ENCODE assay signal across 8 mouse cellular contexts in the genomic region with DNA sequence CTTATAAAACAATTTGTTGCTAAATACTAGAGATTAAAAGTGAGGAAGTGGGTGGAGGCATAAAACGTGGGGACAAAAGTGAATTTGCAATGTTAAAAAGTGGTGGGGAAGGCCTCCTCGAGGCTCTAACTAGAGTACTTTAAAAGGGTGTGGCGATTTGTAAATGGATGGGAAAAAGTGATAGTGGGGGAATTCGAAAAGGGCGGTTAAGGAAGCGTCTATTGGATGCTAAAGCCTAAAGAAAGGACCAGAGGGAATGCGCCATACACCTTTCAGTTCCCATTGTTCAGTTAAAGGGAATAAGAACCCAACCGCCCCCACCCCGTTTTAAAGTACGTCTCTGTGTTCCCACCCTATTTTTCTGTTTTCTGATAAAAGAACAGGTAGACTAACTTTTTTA. TPM values are rescaled to one million over a fixed set of nuclear protein-coding genes. Genes with fewer than 3 reads are reported as not detected.
DNase-seq lines count a peak whose midpoint lies in the region; ATAC-seq and TF ChIP-seq lines count a peak whose summit lies in the region.

No protein-coding gene starts in this region.

- peaks cover 5% of the 10 kb centered on the region; the same call in 1 of the 2 replicates for H3K79me2 ChIP-seq in liver, adult 2 months (ENCODE audit: control insufficient read depth, insufficient read depth, low read length)

- TF ChIP-seq POLR2A in liver, adult 2 months (IDR thresholded peaks at IDR 0.05; ENCODE audit: extremely low read depth, insufficient read depth, low read length) = no peak

- WGBS in liver, adult 2 months = 80% methylated on average over 10 of the region's 10 CpGs
- 75% methylated on average over 10 of the region's 10 CpGs for WGBS in embryonic facial prominence, embryonic 13.5 days
- 73% methylated on average over 10 of the region's 10 CpGs for WGBS in hindbrain, postnatal 0 days
- WGBS in midbrain, postnatal 0 days = 78% methylated on average over 10 of the region's 10 CpGs

- H3K4me1 ChIP-seq in liver, adult 2 months (ENCODE audit: control insufficient read depth, insufficient read depth, low read length) = peaks cover 3% of the 10 kb centered on the region; the same call in 1 of the 2 replicates
- no peaks in the 10 kb centered on the region for H3K4me1 ChIP-seq in embryonic facial prominence, embryonic 13.5 days
- no peaks in the 10 kb centered on the region for H3K4me1 ChIP-seq in hindbrain, postnatal 0 days (ENCODE audit: insufficient read depth, low read length)
- H3K4me1 ChIP-seq in midbrain, postnatal 0 days (ENCODE audit: insufficient read depth, low read length) = no peaks in the 10 kb centered on the region

- no peak for ATAC-seq in embryonic facial prominence, embryonic 13.5 days (ENCODE audit: insufficient number of reproducible peaks, insufficient read depth, low FRiP score, low TSS enrichment, low read depth)
- ATAC-seq in hindbrain, postnatal 0 days = no peak
- ATAC-seq in midbrain, postnatal 0 days (ENCODE audit: low FRiP score) = no peak
- no peak for ATAC-seq in frontal cortex, adult (ENCODE audit: low TSS enrichment)

- H3K4me2 ChIP-seq in embryonic facial prominence, embryonic 13.5 days = peak overlapping the region; percentile 46
- H3K4me2 ChIP-seq in hindbrain, postnatal 0 days (ENCODE audit: low read depth, low read length) = peak overlapping the region; percentile 53
- H3K4me2 ChIP-seq in midbrain, postnatal 0 days (ENCODE audit: low read depth, low read length, poor library complexity, severe bottlenecking) = peak overlapping the region; percentile 34

- no peak overlapping the region for H3K9ac ChIP-seq in liver, adult 2 months (ENCODE audit: low read depth, low read length)
- no peak overlapping the region for H3K9ac ChIP-seq in embryonic facial prominence, embryonic 13.5 days
- no peak overlapping the region for H3K9ac ChIP-seq in hindbrain, postnatal 0 days (replicated peaks; ENCODE audit: low read length)
- no peak overlapping the region for H3K9ac ChIP-seq in midbrain, postnatal 0 days (replicated peaks; ENCODE audit: low read length, poor library complexity, severe bottlenecking)

- H3K9me3 ChIP-seq in embryonic facial prominence, embryonic 13.5 days = no peaks in the 10 kb centered on the region
- H3K9me3 ChIP-seq in hindbrain, postnatal 0 days (ENCODE audit: low read length) = no peaks in the 10 kb centered on the region
- no peaks in the 10 kb centered on the region for H3K9me3 ChIP-seq in midbrain, postnatal 0 days (ENCODE audit: low read length)

- no peaks in the 10 kb centered on the region for H3K27me3 ChIP-seq in liver, adult 2 months (ENCODE audit: control insufficient read depth, insufficient read depth, low read length)
- H3K27me3 ChIP-seq in embryonic facial prominence, embryonic 13.5 days = peaks cover 24% of the 10 kb centered on the region
- no peaks in the 10 kb centered on the region for H3K27me3 ChIP-seq in hindbrain, postnatal 0 days (ENCODE audit: insufficient read depth, low read length)
- H3K27me3 ChIP-seq in midbrain, postnatal 0 days (ENCODE audit: insufficient read depth, low read length) = peaks cover 5% of the 10 kb centered on the region; the same call in 1 of the 2 replicates

- H3K36me3 ChIP-seq in liver, adult 2 months (ENCODE audit: control insufficient read depth, insufficient read depth, low read length) = peaks cover 3% of the 10 kb centered on the region; the same call in 1 of the 2 replicates
- no peaks in the 10 kb centered on the region for H3K36me3 ChIP-seq in embryonic facial prominence, embryonic 13.5 days
- no peaks in the 10 kb centered on the region for H3K36me3 ChIP-seq in hindbrain, postnatal 0 days (ENCODE audit: insufficient read depth, low read length)
- H3K36me3 ChIP-seq in midbrain, postnatal 0 days (ENCODE audit: insufficient read depth, low read length) = no peaks in the 10 kb centered on the region

- no peak for TF ChIP-seq CTCF in liver, adult 2 months (IDR thresholded peaks at IDR 0.05; ENCODE audit: low read depth, low read length)
- TF ChIP-seq CTCF in hindbrain, postnatal 0 days (IDR thresholded peaks at IDR 0.05; ENCODE audit: low read depth) = no peak
- TF ChIP-seq CTCF in midbrain, postnatal 0 days (IDR thresholded peaks at IDR 0.05) = no peak

- peak overlapping the region; percentile 77; the same call in 1 of the 2 replicates for H3K27ac ChIP-seq in liver, adult 2 months (replicated peaks; ENCODE audit: insufficient read depth, low read depth, low read length)
- peak overlapping the region; percentile 86 for H3K27ac ChIP-seq in embryonic facial prominence, embryonic 13.5 days
- H3K27ac ChIP-seq in hindbrain, postnatal 0 days = peak overlapping the region; percentile 77; the same call in 1 of the 2 replicates
- peak overlapping the region; percentile 59 for H3K27ac ChIP-seq in midbrain, postnatal 0 days (ENCODE audit: low read depth, low read length)

- DNase-seq in liver, adult 2 months (ENCODE audit: extremely low read depth, low read depth, low spot score) = no peak
- DNase-seq in liver = no peak
- DNase-seq in hindbrain, postnatal 0 days (ENCODE audit: low spot score) = no peak
- DNase-seq in midbrain, postnatal 0 days (ENCODE audit: low spot score) = no peak
- DNase-seq in embryo, embryonic 11 days = no peak
- no peak for DNase-seq in spleen, adult 12 weeks (ENCODE audit: low spot score)

- peak overlapping the region; percentile 63; the same call in 1 of the 2 replicates for H3K4me3 ChIP-seq in liver, adult 2 months (ENCODE audit: insufficient read depth, low read depth, low read length)
- H3K4me3 ChIP-seq in embryonic facial prominence, embryonic 13.5 days = peak overlapping the region; percentile 65
- peak overlapping the region; percentile 70 for H3K4me3 ChIP-seq in hindbrain, postnatal 0 days (ENCODE audit: low read length)
- peak overlapping the region; percentile 63 for H3K4me3 ChIP-seq in midbrain, postnatal 0 days (ENCODE audit: low read depth, low read length)

RNA-seq across cellular contexts. Expression of gene Rlim, which starts 0.7 kb away (rescaled TPM):
- 23.5 and 23.9 TPM in 2 replicates for total RNA-seq in liver, adult 2 months (2014; rRNA removed)
- polyA plus RNA-seq in liver, adult 2 months (2012; rRNA removed) = 2.4 and 2.7 TPM in 2 replicates
- polyA plus RNA-seq in embryonic facial prominence, embryonic 13.5 days (2015; fragmentation: Nextera tagmentation; extraction: Ambion mirVana) = 32.7 and 37.0 TPM in 2 replicates
- total RNA-seq in hindbrain, postnatal 0 days (2014; rRNA removed) = 31.3 and 32.3 TPM in 2 replicates
- 19.5 and 20.5 TPM in 2 replicates for polyA plus RNA-seq in hindbrain, postnatal 0 days (2015; fragmentation: Nextera tagmentation; extraction: Ambion mirVana)
- total RNA-seq in midbrain, postnatal 0 days (2014; rRNA removed) = 37.7 and 47.3 TPM in 2 replicates
- polyA plus RNA-seq in midbrain, postnatal 0 days (2015; fragmentation: Nextera tagmentation; extraction: Ambion mirVana) = 16.4 and 20.1 TPM in 2 replicates
